Mouse (Mus musculus) forebrain, embryonic 14.5 days (tissue): ENCODE measurements at regions not wholly inside any gene's neighbourhood (a gene's known extent, or its start where the extent isn't known, plus 50 kb on each side); places are given as distances from the start of the nearest gene placed in this dataset.
A peak's percentile ranks its signal among the peaks of the same experiment; 100 is the strongest.

ENCODE experiments used
- ATAC-seq: fragments of 200-750 bp; cut with Nextera tagmentation; 2 replicates; pipeline ENCODE4 v1.8.0; 2017; ENCODE audit warnings: mild to moderate bottlenecking, moderate library complexity
- DNase-seq: peaks from one replicate; pipeline ENCODE4 v3.0.0-alpha.2; 2015; ENCODE audit warnings: low spot score
- H3K27ac ChIP-seq: fragments of 300-500 bp; sonication (generic); 2 replicates; pipeline ENCODE4 v1.5.1; 2014; ENCODE audit warnings: low read depth, mild to moderate bottlenecking, control low read depth, low read length, moderate library complexity
- H3K27me3 ChIP-seq: fragments of 300-500 bp; sonication (generic); replicated peaks from 2 replicates; pipeline ENCODE4 v1.6.1; 2014; ENCODE audit warnings: low read length, control low read depth, mixed read lengths; ENCODE audit not compliant: control insufficient read depth, insufficient read depth
- H3K36me3 ChIP-seq: fragments of 300-500 bp; sonication (generic); 2 replicates; pipeline ENCODE4 v1.6.1; 2014; ENCODE audit warnings: low read length, control low read depth; ENCODE audit not compliant: control insufficient read depth, insufficient read depth
- H3K4me1 ChIP-seq: fragments of 300-500 bp; sonication (generic); 2 replicates; pipeline ENCODE4 v1.6.1; 2014; ENCODE audit warnings: antibody characterized with exemption, low read length, control low read depth; ENCODE audit not compliant: control insufficient read depth, insufficient read depth
- H3K4me2 ChIP-seq: fragments of 300-500 bp; sonication (generic); 2 replicates; pipeline ENCODE4 v1.6.1; 2014; ENCODE audit warnings: mild to moderate bottlenecking, control low read depth, low read length
- H3K4me3 ChIP-seq: fragments of 300-500 bp; sonication (generic); 2 replicates; pipeline ENCODE4 v1.5.1; 2014; ENCODE audit warnings: low read depth, low read length, control low read depth
- H3K9ac ChIP-seq: fragments of 300-500 bp; sonication (generic); 2 replicates; pipeline ENCODE4 v1.6.1; 2014; ENCODE audit warnings: mild to moderate bottlenecking, low read length, control low read depth, moderate library complexity
- H3K9me3 ChIP-seq: fragments of 300-500 bp; sonication (generic); replicated peaks from 2 replicates; pipeline ENCODE4 v1.6.1; 2016; ENCODE audit warnings: low read length, control low read depth, mixed read lengths; ENCODE audit not compliant: control insufficient read depth
- WGBS: fragments of 180-500 bp; shearing (Covaris S2); extraction: QIAGEN DNeasy Blood & Tissue Kit; methylation state at CpG from one replicate; pipeline ENCODE4 v1.1.7; 2014; 5-methylcytosine and 5-hydroxymethylcytosine counted together

GRCm38 (mm10) chr4:124012406-124012805, 94.6 kb upstream of the 4930535I16Rik start:
- no peaks in the 10 kb centered on the region for H3K36me3 ChIP-seq
- no peak overlapping the region for H3K4me3 ChIP-seq
- H3K4me1 ChIP-seq, result no peaks in the 10 kb centered on the region
- no peak overlapping the region for H3K27ac ChIP-seq
- no peak overlapping the region for H3K9ac ChIP-seq
- DNase-seq (no peak), ATAC-seq (no peak)
- H3K4me2 ChIP-seq, result no peak overlapping the region
- no peaks in the 10 kb centered on the region for H3K9me3 ChIP-seq
- 72% methylated on average over 6 of the region's 6 CpGs for WGBS
- H3K27me3 ChIP-seq, result no peaks in the 10 kb centered on the region

GRCm38 (mm10) chr4:124008725-124009124, 90.9 kb upstream of the 4930535I16Rik start:
- H3K9me3 ChIP-seq, result no peaks in the 10 kb centered on the region
- no peak overlapping the region for H3K27ac ChIP-seq
- no peak overlapping the region for H3K4me2 ChIP-seq
- H3K27me3 ChIP-seq, result no peaks in the 10 kb centered on the region
- ATAC-seq (no peak), DNase-seq (no peak)
- no peak overlapping the region for H3K4me3 ChIP-seq
- no peak overlapping the region for H3K9ac ChIP-seq
- no peaks in the 10 kb centered on the region for H3K4me1 ChIP-seq
- 100% methylated on average over 1 of the region's 1 CpGs for WGBS
- H3K36me3 ChIP-seq, result no peaks in the 10 kb centered on the region

- Histone ChIP-seq H3K9me3 (no peaks in the 10 kb centered on the region), H3K27me3 (no peaks in the 10 kb centered on the region), H3K4me1 (no peaks in the 10 kb centered on the region), H3K27ac (no peak overlapping the region), H3K4me3 (no peak overlapping the region), H3K9ac (no peak overlapping the region), H3K4me2 (no peak overlapping the region), H3K36me3 (no peaks in the 10 kb centered on the region)
- DNase-seq (peak; percentile 46), ATAC-seq (no peak)
- 78% methylated on average over 17 of the region's 17 CpGs for WGBS
Observed at GRCm38 (mm10) chr4:124005626-124006315, 87.9 kb upstream of the 4930535I16Rik start.

GRCm38 (mm10) chr4:124002760-124003159, 84.9 kb upstream of the 4930535I16Rik start:
- H3K36me3 ChIP-seq, result no peaks in the 10 kb centered on the region
- no peak overlapping the region for H3K9ac ChIP-seq
- no peak overlapping the region for H3K27ac ChIP-seq
- H3K4me3 ChIP-seq, result no peak overlapping the region
- H3K4me1 ChIP-seq, result no peaks in the 10 kb centered on the region
- no peak for DNase-seq
- no peak overlapping the region for H3K4me2 ChIP-seq
- ATAC-seq, result no peak
- no peaks in the 10 kb centered on the region for H3K9me3 ChIP-seq
- H3K27me3 ChIP-seq, result no peaks in the 10 kb centered on the region
- 77% methylated on average over 6 of the region's 6 CpGs for WGBS

- H3K27ac ChIP-seq, result no peak overlapping the region
- H3K4me1 ChIP-seq, result no peaks in the 10 kb centered on the region
- WGBS, result 79% methylated on average over 7 of the region's 7 CpGs
- H3K27me3 ChIP-seq, result no peaks in the 10 kb centered on the region
- no peaks in the 10 kb centered on the region for H3K9me3 ChIP-seq
- DNase-seq, result no peak
- no peak overlapping the region for H3K4me2 ChIP-seq
- no peak overlapping the region for H3K4me3 ChIP-seq
- H3K36me3 ChIP-seq, result no peaks in the 10 kb centered on the region
- no peak for ATAC-seq
- no peak overlapping the region for H3K9ac ChIP-seq
Observed at GRCm38 (mm10) chr4:124002105-124002504, 84.3 kb upstream of the 4930535I16Rik start.

GRCm38 (mm10) chr4:123995815-123996214, 78.0 kb upstream of the 4930535I16Rik start:
- no peak for DNase-seq
- Histone ChIP-seq H3K4me3 (no peak overlapping the region), H3K9me3 (no peaks in the 10 kb centered on the region), H3K4me1 (peaks cover 6% of the 10 kb centered on the region), H3K27me3 (no peaks in the 10 kb centered on the region), H3K36me3 (no peaks in the 10 kb centered on the region), H3K4me2 (no peak overlapping the region), H3K27ac (no peak overlapping the region), H3K9ac (no peak overlapping the region)
- ATAC-seq, result no peak
- 79% methylated on average over 8 of the region's 8 CpGs for WGBS

- WGBS, result 21% methylated on average over 10 of the region's 10 CpGs
- Histone ChIP-seq H3K9me3 (no peaks in the 10 kb centered on the region), H3K4me3 (peak overlapping the region; percentile 20), H3K27ac (no peak overlapping the region), H3K27me3 (0 out of 2 replicates have a peak, but pooled peaks cover 2% of the 10 kb centered on the region), H3K36me3 (no peaks in the 10 kb centered on the region), H3K4me1 (peaks cover 15% of the 10 kb centered on the region), H3K4me2 (peak overlapping the region; percentile 61), H3K9ac (peak overlapping the region; percentile 51; the same call in 1 of the 2 replicates)
- ATAC-seq, result peak; percentile 6; the same call in 1 of the 2 replicates
- DNase-seq, result no peak
Observed at GRCm38 (mm10) chr4:123991223-123991622, 73.4 kb upstream of the 4930535I16Rik start.

GRCm38 (mm10) chr4:123990293-123991185, 72.7 kb upstream of the 4930535I16Rik start:
- WGBS, result 2% methylated on average over 37 of the region's 37 CpGs

More at GRCm38 (mm10) chr4:123990293-123991185, 72.7 kb upstream of the 4930535I16Rik start:
- ATAC-seq (peak; percentile 86), DNase-seq (peak; percentile 76)
- H3K4me3 ChIP-seq, result peak overlapping the region; percentile 20
- 0 out of 2 replicates have a peak, but pooled peaks cover 2% of the 10 kb centered on the region for H3K27me3 ChIP-seq
- H3K9ac ChIP-seq, result peak overlapping the region; percentile 51
- peaks cover 15% of the 10 kb centered on the region for H3K4me1 ChIP-seq
- H3K9me3 ChIP-seq, result no peaks in the 10 kb centered on the region
- H3K27ac ChIP-seq, result no peak overlapping the region; the same call in 1 of the 2 replicates
- H3K36me3 ChIP-seq, result no peaks in the 10 kb centered on the region
- peak overlapping the region; percentile 61 for H3K4me2 ChIP-seq
